Mouse (Mus musculus) C2C12 (cell line): Measurements from ENCODE around the gene Tmem33. TPM values are rescaled to one million over a fixed set of nuclear protein-coding genes. Genes with fewer than 3 reads are reported as not detected.

Experiments
- H3K27me3 ChIP-seq: one replicate; pipeline ENCODE4 v1.6.1; 2011; ENCODE audit not compliant: control insufficient read depth, insufficient read depth, insufficient read length
- H3K36me3 ChIP-seq: one replicate; pipeline ENCODE4 v1.6.1; 2011; ENCODE audit not compliant: control insufficient read depth, insufficient read depth
- H3K4me3 ChIP-seq: one replicate; pipeline ENCODE4 v1.5.1; 2011; ENCODE audit warnings: mild to moderate bottlenecking, control low read depth; ENCODE audit not compliant: poor library complexity, insufficient read depth, severe bottlenecking
- H3K79me2 ChIP-seq: one replicate; pipeline ENCODE4 v1.6.1; 2011; ENCODE audit not compliant: control insufficient read depth, insufficient read depth
- H3K79me3 ChIP-seq: one replicate; pipeline ENCODE4 v1.6.1; 2011; ENCODE audit warnings: low read depth, control low read depth
- H3ac ChIP-seq: one replicate; pipeline ENCODE3; 2011; ENCODE audit warnings: low read depth; ENCODE audit not compliant: control insufficient read depth, insufficient read length
- CEBPB ChIP-seq: IDR thresholded peaks from one replicate; pipeline ENCODE4 v1.6.1; 2011; ENCODE audit warnings: low read depth, mild to moderate bottlenecking, control low read depth, moderate library complexity
- CTCF ChIP-seq: IDR thresholded peaks from one replicate; pipeline ENCODE4 v1.5.1; 2011; ENCODE audit not compliant: control insufficient read depth, insufficient read depth, insufficient read length
- FOSL1 ChIP-seq: IDR thresholded peaks from one replicate; pipeline ENCODE4 v1.8.0; 2011; ENCODE audit warnings: mild to moderate bottlenecking, low read length; ENCODE audit not compliant: poor library complexity, insufficient read depth, severe bottlenecking
- MAX ChIP-seq: IDR thresholded peaks from one replicate; pipeline ENCODE4 v1.6.1; 2011; ENCODE audit warnings: mild to moderate bottlenecking, control low read depth
- MYOD1 ChIP-seq: IDR thresholded peaks from one replicate; pipeline ENCODE4 v1.6.1; 2011; ENCODE audit warnings: low read depth; ENCODE audit not compliant: control insufficient read depth, insufficient read length
- MYOG ChIP-seq: IDR thresholded peaks from one replicate; pipeline ENCODE4 v1.6.1; 2011; ENCODE audit not compliant: control insufficient read depth, insufficient read length; ENCODE audit errors: extremely low read depth
- USF1 ChIP-seq: IDR thresholded peaks from one replicate; pipeline ENCODE4 v1.6.1; 2011; ENCODE audit warnings: low read depth, mild to moderate bottlenecking, control low read depth, moderate library complexity
- polyA plus RNA-seq: library from polyadenylated mRNA; unstranded; fragments of >200 nt; fragmentation: generic; extraction: Trizol; gene quantifications from one replicate; pipeline ENCODE4 v1.2.1, GENCODE M21; 2012; ENCODE audit warnings: missing spikeins

Tmem33 gene
- polyA plus RNA-seq, 1 experiment: 56.7 TPM

DNA sequence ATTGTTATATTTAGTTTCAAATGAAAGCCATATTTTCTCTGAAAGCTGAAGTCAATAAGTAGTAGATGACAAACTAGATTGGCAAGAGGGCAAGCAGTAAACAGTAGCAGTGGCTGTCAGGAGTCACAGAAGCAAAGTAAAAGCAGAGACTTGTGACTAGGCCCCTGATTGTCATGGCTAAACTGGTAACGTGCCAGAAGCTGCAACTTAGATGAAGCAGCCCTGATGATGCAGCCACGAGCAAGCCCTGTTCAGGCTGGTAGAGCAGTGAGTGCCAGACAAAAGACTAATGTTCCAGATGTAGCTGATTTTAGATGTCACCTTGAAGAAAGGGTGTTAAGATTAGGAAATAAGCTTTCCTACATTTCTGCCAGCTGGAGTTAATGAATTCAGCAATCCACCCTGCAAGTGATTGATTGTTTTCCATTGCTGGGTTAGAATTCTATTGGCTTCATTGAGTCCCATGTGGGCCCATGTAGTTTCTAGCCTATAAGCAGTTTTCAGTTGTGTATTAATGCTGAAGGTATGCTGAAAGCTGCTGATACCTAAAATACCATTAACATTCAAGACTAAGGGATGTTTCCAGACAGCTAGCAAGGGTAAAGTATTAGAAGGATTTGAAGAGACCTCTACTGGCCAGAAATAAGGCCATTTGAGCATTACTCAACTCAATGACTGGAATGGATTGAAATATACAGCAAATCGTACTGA, 51.6 kb downstream of the Tmem33 start:
- TF ChIP-seq MYOG (no peak), MAX (no peak), CEBPB (no peak), USF1 (no peak), MYOD1 (no peak), FOSL1 (no peak), CTCF (no peak)
- Histone ChIP-seq H3ac (no peak overlapping the region), H3K4me3 (no peak overlapping the region), H3K36me3 (peaks cover 9% of the 10 kb centered on the region), H3K79me3 (peaks cover 37% of the 10 kb centered on the region), H3K27me3 (no peaks in the 10 kb centered on the region), H3K79me2 (peaks cover 77% of the 10 kb centered on the region)

GRCm38 (mm10) chr5:67312522-67312851, 52.1 kb downstream of the Tmem33 start:
- peaks cover 9% of the 10 kb centered on the region for H3K36me3 ChIP-seq
- peaks cover 72% of the 10 kb centered on the region for H3K79me2 ChIP-seq
- H3K27me3 ChIP-seq: no peaks in the 10 kb centered on the region
- TF ChIP-seq FOSL1: no peak
- TF ChIP-seq USF1: no peak
- TF ChIP-seq CEBPB: no peak
- no peak for TF ChIP-seq CTCF
- TF ChIP-seq MYOG: no peak
- peaks cover 32% of the 10 kb centered on the region for H3K79me3 ChIP-seq
- H3ac ChIP-seq: no peak overlapping the region
- H3K4me3 ChIP-seq: no peak overlapping the region

DNA sequence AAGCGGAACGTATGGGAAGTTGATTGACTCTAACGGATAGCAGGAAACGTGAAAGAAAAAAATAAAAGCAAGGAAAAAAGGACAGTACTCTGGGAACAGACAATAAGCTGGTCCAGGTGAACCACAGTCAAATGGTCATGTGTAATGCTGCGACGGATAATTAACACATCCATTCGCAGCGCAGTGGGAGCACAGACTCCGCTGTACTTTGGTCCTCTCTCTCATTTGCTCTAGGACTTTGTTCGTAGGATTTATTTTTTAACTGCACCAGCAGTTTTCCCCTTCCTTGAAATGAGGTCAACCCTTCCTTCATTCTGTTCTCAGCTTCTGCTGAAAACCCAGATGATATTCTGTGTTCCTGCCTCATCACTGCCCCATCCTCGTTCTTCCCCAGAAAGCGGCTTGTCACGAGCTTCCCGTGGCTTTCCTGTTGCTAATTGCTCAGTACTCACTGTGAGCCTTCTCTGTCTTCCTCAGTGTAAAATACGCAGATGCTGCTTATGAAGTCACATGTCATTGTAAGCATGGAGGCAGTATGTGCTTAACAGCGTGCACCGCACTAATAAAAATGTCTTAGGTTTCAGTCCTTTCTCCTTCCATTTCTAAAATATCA, 61.4 kb downstream of the Tmem33 start:
- H3K36me3 ChIP-seq: peaks cover 14% of the 10 kb centered on the region
- H3ac ChIP-seq: no peak overlapping the region
- H3K27me3 ChIP-seq: no peaks in the 10 kb centered on the region
- no peaks in the 10 kb centered on the region for H3K79me2 ChIP-seq
- TF ChIP-seq FOSL1 (no peak), CTCF (no peak), MYOG (no peak), CEBPB (no peak), MYOD1 (no peak), MAX (no peak)
- no peaks in the 10 kb centered on the region for H3K79me3 ChIP-seq
- no peak overlapping the region for H3K4me3 ChIP-seq

GRCm38 (mm10) chr5:67324032-67324431, 63.7 kb downstream of the Tmem33 start:
- H3K79me3 ChIP-seq: no peaks in the 10 kb centered on the region
- no peak for TF ChIP-seq CTCF
- no peak for TF ChIP-seq CEBPB
- TF ChIP-seq MAX: no peak
- no peak for TF ChIP-seq USF1
- no peak for TF ChIP-seq FOSL1
- no peak for TF ChIP-seq MYOD1
- no peak for TF ChIP-seq MYOG
- no peak overlapping the region for H3ac ChIP-seq
- no peak overlapping the region for H3K4me3 ChIP-seq
- H3K27me3 ChIP-seq: no peaks in the 10 kb centered on the region
- H3K79me2 ChIP-seq: no peaks in the 10 kb centered on the region
- peaks cover 2% of the 10 kb centered on the region for H3K36me3 ChIP-seq

GRCm38 (mm10) chr5:67340811-67341210, 80.4 kb downstream of the Tmem33 start:
- Histone ChIP-seq H3ac (no peak overlapping the region), H3K4me3 (no peak overlapping the region), H3K36me3 (peaks cover 40% of the 10 kb centered on the region), H3K27me3 (no peaks in the 10 kb centered on the region), H3K79me2 (no peaks in the 10 kb centered on the region), H3K79me3 (no peaks in the 10 kb centered on the region)
- no peak for TF ChIP-seq CEBPB
- no peak for TF ChIP-seq MYOG
- no peak for TF ChIP-seq USF1
- TF ChIP-seq FOSL1: no peak
- no peak for TF ChIP-seq MAX
- TF ChIP-seq MYOD1: no peak
- no peak for TF ChIP-seq CTCF

Other genes starting within 250 kb of the Tmem33 start
- not detected for gene Phox2b, start 161.3 kb upstream of the Tmem33 start, polyA plus RNA-seq
- 11.7 TPM for gene Slc30a9, start 46.4 kb downstream of the Tmem33 start, polyA plus RNA-seq
- 0.01 TPM for gene Bend4, start 167.7 kb downstream of the Tmem33 start, polyA plus RNA-seq